Mouse (Mus musculus) heart, postnatal 36 days (tissue): ENCODE results near the gene Npas3. TPM values are rescaled to one million over a fixed set of nuclear protein-coding genes. Genes with fewer than 3 reads are reported as not detected.

ENCODE experiments used
- DNase-seq, 2 experiments: peaks; one replicate each; pipeline ENCODE4 v3.0.0; 2021 to 2022
- intact Hi-C: fragments of 180-260 bp; cut with DNase I; formaldehyde crosslinking; loops from one replicate; pipeline ENCODE4 v1.15.1; 2025
- total RNA-seq, 2 experiments: library from RNA; stranded (reverse); gene quantifications; 2 replicates each; pipeline ENCODE4 v1.2.3; 2021

The Npas3 gene
- total RNA-seq, 2 experiments from 2014 or later = 0.79 to 0.83 TPM

DNA sequence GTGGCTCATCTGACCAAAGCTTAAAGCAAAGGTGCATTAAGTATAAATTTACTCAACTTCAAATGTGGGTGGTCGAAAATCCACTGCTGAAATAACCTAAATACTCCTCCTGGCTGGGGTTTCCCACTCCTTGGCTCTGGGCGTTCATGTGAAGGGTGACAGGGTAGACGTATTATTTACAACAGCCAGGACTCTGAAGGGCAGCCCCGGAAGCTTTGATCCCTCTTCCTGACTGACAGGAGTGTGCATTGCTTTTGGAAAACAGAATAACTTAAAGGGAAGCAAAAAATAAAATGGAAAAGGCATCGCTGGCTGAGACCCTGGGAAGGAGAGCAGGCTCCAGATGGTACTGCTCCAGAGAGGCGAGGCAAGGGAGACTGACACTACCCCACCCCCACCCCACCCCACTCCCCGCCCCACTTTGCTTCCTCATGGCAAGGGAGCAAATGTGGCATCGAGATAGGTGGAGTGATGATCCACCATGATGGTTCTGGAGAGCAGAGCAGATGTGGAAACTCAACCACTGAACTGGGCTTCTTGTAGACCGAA, 794.6 kb downstream of the Npas3 start:
- no peak for DNase-seq
- intact Hi-C loops = no loop called here

DNA sequence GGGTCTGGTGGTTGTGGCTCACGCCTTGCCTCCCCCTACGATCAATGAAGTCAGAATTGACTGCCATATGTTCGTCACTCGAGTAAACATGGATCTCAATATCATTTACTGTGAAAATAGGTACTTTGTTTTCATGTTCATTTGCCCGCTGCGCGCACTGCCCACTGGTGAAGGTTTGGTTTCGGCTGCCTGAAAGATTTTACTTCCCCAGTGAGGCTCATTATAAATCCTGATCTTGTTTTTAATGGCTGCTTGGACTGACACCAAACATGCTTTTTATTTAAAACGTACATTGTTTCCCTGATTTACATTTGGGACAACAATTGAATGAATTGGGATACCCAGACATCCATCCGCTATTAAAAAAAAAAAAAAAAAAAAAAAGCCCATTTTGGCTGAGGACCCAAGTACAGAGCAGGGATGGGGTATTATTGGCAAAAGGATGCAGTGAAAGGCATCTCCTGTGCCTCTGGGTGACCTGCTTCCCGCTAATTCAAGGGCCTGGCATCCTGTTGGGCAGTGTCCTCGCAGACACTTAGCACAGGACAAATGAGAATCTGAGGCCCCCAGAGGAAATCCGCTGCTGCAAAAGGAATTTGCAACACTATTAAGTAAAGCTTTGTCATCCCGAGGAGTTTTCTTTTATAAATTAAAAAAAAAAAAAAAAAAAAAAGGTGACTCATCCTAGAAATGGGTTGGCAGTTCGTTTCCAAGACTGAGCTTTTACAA, 796.3 kb downstream of the Npas3 start:
- intact Hi-C loops = no loop called here
- no peak for DNase-seq

DNA sequence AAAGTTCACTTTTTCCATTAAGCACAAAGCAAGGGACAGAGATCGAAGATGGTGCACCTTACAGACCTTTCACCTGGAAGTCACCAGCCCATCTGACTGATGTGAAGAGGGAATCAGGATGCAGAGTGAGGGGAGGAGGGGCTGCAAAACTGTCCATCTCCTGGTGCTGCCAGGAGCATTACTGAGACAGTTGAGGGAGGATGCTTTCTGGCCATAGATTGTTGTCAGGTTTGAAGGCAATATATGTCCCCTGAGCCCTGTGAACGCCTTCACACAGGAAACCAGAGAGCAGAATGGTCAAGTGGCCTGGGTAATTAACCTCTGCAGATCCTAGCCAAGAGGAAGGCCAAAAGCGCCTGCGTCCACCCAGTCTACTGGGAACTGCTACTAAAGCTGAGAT, 796.9 kb downstream of the Npas3 start:
- DNase-seq = no peak
- intact Hi-C loops = no loop called here

DNA sequence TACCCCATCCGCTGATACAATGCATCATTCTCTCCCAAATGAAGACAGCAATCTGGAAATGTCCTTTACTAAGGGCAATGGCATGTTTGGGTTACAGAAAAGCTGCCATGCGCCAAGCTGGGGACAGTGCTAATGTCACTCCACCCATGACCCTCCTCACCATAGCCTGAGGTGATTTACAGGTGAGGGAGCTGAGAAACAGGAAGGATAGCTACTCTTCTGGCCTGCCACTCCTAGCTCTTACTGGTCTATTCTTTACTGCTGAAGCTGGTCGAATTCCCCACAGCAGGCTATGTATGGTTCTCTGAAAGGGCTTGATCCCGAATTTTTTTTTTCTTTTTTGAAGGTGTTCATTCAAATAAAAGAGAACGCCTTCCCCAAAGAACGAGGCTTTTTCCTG, 798.3 kb downstream of the Npas3 start:
- no peak for DNase-seq
- intact Hi-C loops = no loop called here

DNA sequence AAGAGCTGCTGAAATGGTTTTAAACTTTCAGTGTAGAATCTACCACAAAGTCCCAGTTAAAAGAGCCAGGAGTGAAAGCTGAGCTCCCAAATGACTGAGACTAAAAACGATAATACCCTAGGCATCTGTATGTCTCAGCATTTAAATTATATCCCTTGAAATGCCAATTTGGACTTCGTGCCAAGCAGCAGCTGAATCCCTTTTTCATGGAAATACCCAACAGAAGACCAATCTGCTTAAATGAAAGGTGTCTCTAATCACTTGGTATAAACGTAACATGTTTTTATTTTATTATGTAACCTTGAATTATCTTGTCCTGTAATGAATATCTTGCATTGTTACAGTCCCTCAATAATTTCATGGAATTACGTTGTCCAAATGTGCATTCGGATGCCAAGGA, 799.6 kb downstream of the Npas3 start:
- intact Hi-C loops = no loop called here
- no peak for DNase-seq

DNA sequence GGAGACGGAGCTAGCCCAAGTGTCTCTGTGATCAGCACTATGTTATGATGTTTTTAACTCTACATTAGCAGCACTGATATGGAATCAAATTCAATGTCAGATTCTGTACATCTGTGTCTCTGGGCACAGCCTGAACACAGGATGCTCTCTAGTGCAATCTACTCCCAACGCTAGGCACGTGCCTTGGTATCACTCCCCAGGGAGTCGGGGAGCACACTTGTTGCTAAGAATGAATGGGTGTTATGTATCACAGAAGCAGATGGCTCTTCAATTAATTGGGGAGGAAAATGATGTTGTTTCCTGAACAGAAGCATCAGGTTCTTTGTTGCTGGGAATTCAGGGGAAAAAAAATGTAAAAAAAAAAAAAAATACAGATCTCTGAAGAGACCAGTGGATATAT, 801.4 kb downstream of the Npas3 start:
- no peak for DNase-seq
- intact Hi-C loops = no loop called here

DNA sequence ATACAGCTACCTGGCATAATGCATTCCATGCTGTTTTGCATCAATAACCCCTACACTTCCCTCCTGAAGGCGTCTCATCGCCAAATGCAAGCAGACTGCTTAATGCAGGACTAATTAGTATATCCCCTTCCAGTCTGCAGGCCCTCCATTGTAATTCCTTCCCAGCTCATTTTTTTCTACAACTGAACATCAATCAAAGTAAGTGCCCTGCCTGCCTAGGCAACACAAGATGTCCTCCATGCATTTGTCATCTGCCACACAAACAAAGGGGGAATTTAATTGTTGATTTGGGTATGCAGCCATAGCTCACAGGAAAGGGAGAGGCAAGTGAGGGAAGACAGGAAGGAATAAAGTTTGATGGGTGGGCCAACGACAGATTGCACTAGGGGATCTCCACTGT, 804.5 kb downstream of the Npas3 start:
- DNase-seq = no peak
- intact Hi-C loops = no loop called here

DNA sequence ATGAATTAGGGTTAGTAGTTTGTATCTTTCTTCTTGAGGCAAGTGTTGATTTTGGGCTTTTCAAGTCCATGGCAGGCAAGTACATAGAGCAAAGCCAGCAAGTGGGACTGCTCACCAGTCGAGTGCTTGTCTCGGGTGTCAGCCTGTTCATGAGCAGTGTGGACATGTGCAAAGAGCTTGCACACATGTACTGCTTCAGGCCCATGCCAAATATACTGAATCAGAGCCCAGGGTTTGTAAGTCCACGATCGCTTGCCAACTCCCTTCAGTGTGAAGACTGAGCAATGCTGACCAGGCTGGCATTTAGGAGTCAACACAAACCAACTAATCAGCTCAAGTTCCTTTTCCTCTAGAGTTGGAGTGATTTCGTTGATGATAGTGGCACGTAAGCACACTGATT, 805.1 kb downstream of the Npas3 start:
- intact Hi-C loops = no loop called here

DNA sequence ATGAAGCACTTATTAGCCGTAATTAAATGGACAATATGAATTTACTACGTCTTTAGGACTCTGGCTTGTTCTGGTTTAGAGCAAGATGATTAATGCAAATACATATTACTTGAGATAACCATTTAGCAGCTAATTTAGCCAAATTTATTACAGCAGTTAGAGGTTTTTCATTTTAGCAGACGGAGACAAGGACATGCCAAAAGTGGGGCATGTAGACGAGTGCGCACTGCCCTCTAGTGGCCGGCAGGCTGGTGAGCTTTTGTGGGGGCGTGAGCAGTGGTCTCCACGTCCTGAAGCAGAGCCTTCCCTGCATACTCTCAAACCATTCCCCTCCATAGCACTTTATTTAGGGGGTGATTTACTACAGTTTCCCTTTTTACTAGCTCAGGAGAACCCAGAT, 812.3 kb downstream of the Npas3 start:
- intact Hi-C loops = loop anchor here (2.0 to 5.0 kb wide), 3 partner anchors 68 to 1150 kb away; no protein-coding TSS in a partner anchor
- DNase-seq = peak; percentile 65 to 77

More for the DNA sequence above, 805.1 kb downstream of the Npas3 start:
- no peak for DNase-seq

DNA sequence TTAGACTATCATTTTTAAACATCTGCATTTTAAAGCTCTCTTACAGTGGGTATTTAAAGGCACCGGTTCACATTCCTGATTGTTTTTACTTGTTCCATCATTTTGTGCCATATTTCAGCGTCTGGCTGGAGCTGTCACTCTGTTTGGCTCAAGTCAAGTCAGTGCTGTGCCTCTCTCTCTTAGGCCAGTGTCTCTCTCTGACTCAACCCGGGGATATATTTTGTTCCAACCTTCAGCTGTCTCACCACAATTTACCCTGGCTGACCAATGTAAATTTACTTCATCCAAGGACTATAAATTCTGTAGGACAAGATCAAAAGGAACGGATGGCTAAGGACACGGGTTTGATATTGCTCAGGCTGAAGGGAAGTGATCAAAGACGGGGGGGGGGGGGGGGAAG, 812.7 kb downstream of the Npas3 start:
- no peak for DNase-seq
- intact Hi-C loops = loop anchor here (2.0 to 5.0 kb wide), 3 partner anchors 69 to 1150 kb away; no protein-coding TSS in a partner anchor

DNA sequence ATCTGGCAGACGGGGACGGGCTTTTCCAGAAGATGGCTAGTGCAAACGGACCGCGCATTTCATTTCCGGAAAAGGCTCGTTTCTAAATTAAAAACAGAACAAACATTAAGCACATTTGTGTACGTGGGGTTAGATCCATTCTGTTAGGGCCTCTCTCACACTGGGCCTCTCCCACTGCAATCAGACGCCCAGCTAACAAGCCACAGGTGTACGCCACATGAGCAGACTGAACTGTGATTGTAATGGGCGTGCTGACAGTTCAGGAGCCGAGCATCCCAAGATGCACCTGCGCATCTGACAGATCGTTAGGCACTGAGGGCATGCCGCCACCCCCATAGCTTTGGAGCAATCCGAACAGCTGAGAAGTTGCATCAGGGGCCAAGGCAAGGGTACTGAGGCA, 816.5 kb downstream of the Npas3 start:
- intact Hi-C loops = loop anchor here (5.0 kb wide), 2 partner anchors 73 to 1023 kb away; no protein-coding TSS in a partner anchor

DNA sequence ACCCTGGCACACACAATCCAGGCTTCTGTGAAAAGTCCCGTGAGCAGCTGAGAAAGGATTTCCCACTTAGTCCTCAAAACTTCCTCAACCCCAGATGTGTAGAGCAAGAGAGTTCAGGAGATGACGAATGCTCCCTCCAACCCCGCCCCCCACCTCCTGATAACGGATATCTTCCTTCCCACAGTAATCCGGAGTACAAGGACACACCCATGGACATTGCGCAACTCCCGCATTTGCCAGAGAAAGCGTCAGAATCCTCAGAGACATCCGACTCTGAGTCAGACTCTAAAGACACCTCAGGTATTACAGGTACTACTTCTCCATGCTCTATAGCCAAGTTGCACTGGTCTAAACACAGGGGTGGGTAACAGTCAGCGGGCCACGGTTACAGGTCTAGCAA, 817.1 kb downstream of the Npas3 start:
- intact Hi-C loops = no loop called here
- DNase-seq = peak in 1 of 2 experiments; percentile 7

More for the DNA sequence above, 816.5 kb downstream of the Npas3 start:
- DNase-seq = no peak

DNA sequence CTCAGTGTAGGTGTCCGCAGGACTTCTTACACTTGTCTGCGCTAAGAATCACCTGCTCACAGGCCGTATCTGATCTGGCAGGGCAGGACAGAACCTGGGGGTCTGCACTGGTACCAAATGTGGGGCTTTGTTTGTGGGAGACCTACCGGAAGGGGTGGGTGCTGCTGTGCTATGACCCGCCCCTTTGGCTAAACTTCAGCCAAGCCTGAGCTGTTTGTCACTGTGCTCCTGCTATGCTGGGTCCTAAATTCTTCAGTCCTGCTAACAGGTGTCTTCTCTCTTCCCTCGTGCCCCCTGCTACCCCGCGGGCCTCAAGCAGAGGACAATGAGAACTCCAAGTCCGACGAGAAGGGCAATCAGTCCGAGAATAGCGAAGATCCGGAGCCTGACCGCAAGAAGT, 818.9 kb downstream of the Npas3 start:
- DNase-seq = no peak
- intact Hi-C loops = no loop called here

DNA sequence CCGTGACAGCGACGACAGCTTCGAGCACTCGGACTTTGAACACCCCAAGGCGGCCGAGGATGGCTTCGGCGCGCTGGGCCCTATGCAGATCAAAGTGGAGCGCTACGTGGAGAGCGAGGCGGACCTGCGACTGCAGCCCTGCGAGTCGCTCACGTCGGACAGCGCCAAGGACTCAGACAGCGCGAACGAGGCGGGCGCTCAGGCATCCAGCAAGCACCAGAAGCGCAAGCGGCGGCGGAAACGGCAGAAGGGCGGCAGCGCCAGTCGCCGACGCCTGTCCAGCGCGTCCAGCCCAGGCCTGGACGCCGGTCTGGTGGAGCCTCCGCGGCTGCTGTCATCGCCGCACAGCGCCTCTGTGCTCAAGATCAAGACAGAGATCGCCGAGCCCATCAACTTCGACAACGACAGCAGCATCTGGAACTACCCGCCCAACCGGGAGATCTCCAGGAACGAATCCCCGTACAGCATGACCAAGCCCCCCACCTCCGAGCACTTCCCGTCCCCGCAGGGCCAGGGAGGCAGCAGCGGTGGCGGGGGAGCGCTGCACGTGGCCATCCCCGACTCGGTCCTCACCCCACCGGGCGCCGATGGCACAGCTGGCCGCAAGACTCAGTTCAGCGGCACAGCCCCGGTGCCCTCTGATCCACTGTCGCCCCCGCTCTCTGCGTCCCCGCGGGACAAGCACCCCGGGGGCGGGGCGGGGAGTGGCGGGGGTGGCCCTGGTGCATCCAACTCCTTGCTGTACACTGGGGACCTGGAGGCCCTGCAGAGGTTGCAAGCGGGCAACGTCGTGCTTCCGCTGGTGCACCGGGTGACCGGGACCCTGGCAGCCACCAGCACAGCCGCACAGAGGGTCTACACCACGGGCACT, 819.6 kb downstream of the Npas3 start:
- DNase-seq = peak; percentile 33 to 34
- intact Hi-C loops = no loop called here

DNA sequence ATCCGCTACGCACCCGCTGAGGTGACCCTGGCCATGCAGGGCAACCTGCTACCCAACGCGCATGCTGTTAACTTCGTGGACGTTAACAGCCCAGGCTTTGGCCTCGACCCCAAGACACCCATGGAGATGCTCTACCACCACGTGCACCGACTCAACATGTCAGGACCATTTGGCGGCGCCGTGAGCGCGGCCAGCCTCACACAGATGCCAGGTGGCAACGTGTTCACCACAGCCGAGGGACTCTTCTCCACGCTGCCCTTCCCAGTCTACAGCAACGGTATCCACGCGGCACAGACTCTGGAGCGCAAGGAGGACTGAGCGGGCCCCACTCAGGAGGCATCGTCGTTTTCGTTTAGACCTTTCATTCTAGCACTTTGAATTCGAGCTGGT, 820.3 kb downstream of the Npas3 start:
- no peak for DNase-seq
- intact Hi-C loops = no loop called here

DNA sequence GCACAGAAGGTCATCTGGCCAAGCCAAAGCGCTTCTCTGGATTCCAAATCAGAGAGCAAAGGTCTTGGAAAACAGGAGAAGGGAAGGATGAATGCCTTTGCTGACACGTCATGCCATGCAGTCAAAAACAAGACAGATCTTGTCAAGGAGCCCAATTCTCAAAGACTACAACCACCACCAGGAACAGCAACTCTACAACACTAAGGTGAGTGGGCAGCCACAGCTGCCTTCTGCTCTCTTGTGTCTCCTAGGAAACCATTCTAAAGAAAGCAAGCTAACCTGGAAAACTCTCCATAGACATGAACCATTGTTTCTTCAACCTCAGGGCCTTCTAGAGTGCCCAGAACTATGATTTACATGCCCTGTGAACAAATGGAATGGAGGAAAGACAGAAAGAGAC, 825.5 kb downstream of the Npas3 start:
- intact Hi-C loops = no loop called here
- DNase-seq = no peak

DNA sequence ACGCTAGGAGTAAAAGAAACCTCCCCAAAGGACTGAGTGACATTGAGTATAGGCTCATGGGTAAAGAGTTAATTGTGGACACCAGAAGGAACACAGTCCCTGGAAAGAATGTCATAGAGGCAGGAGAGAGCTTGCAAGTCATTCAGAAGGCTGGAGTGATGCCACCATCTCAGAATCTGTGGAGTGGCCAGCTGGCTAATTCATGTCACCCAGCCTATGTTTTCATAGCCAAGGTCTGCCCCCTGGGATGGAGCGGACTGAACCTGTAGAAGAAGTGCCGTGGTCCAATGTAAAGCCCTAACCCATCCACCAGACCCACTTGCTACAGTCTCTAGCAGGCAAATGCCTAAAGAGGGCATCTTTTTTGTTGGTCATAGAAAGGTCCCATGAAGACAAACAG, 832.5 kb downstream of the Npas3 start:
- intact Hi-C loops = no loop called here
- no peak for DNase-seq

DNA sequence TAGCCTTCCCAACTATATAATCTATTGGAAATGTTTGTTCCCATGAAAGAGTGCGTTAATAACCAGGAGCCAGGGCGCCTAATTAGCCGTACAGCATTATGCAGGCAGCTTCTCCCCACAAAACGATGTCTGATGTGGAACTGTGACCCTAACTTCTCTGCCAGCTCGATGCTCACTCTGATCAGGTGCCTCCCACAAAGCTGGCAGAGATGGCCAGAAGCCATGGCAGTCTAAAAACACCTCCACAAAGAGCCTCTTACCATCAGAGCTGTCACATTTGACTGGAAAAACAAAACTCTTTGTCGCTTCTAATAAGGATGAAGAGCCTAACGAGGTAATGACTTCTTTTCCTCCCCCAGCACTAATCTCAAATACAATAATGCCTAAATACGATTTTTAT, 845.3 kb downstream of the Npas3 start:
- intact Hi-C loops = no loop called here
- DNase-seq = no peak

DNA sequence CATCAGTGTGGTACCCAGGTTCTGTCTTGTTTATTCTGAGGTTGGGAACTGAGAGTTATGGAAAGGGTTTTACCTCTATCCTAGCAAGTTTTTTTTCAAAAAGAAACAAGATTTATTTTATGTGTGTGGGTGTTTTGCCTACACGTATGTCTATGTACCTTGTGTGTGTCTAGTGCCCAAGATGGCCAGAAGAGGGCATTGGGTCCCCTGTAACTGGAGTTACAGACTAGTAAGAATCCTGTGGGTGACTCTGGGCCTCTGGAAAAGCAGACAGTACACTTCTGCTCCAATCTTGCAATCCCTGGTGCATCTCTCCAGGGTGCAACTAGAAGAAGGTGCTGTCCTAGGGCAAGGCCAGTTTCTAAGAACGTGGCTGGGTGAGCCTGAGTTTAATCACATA, 848.0 kb downstream of the Npas3 start:
- intact Hi-C loops = no loop called here
- DNase-seq = no peak

DNA sequence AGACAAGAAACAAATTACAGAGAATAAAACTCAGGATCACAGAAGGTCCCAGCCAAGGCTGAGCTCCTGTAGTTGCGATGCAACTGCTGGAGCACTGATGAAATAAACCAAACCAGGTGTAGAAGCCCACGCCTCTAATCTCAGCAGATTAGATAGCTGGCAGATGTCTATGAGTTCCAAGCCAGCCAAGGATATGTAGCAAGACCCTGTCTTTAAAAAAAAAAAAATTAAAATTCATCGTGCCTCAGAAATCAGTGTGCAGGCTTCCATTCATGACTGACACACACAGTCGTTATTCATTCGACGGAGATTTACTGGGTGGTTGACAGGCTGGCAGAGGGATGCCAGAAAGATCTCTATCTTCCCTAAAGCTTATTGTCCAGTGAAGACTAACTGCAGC, 849.7 kb downstream of the Npas3 start:
- intact Hi-C loops = loop anchor here (2.0 kb wide), 2 partner anchors 255 to 449 kb away; no protein-coding TSS in a partner anchor
- DNase-seq = no peak

DNA sequence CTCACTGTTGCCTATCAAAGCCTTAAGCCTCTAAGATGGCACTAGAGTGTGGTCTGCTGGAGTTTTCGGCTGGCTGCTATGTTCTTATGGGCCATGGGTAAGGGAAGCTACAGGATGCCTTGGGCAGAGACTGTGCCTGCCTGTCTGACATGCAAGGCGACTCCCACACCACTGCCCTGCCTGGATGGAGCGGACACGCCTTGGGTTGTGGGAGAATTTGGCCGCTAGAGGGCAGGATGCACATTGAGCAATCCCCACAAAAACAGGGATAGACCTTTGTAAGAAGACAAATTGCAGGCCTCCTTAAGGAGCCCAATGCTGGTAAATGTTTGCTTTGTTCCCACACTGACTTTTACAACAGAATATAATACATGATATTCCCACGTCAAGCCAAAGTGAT, 850.3 kb downstream of the Npas3 start:
- intact Hi-C loops = loop anchor here (1.0 to 2.0 kb wide), 3 partner anchors 254 to 448 kb away; no protein-coding TSS in a partner anchor
- DNase-seq = peak; percentile 75 to 77
